Mouse (Mus musculus) embryo, embryonic 11.5 days (tissue): ENCODE measurements around the gene Atcay.
A peak's percentile ranks its signal among the peaks of the same experiment; 100 is the strongest.

Experiments used
- DNase-seq: peaks from one replicate; pipeline ENCODE4 v3.0.0-alpha.2; 2012; ENCODE audit warnings: low read depth, low spot score

The Atcay gene

GRCm38 (mm10) chr10:81230438-81231332 is at the start of gene Atcay:
Gene Atcay (minus strand): TSS chr10:81230833.
- no peak for DNase-seq

- DNase-seq = no peak
Observed at GRCm38 (mm10) chr10:81279496-81279895, 48.9 kb upstream of the Atcay start.

- no peak for DNase-seq
Observed at GRCm38 (mm10) chr10:81277676-81278075, 47.0 kb upstream of the Atcay start.

GRCm38 (mm10) chr10:81273842-81274241 is 43.2 kb upstream of the Atcay start:
- DNase-seq = no peak

DNA sequence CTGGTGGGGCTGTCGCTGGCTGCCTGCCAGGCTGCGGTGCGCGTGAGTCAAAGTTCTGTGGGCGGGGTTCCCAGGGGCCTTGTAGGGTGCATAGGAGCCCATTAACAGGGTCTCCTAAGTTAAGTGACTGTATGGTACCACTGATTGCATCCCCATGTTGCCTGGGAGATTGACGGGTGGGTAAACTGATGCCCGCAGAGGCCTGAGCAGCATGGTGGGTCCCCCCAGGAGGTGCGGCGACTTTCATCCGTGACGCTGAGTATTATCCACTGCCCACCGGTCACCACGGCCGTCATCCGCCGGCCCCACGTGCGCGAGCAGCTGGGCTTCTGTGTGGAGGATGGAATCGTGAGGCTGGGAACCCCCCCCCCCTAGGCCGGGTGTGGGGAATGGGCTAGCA is 41.7 kb upstream of the Atcay start:
- no peak for DNase-seq

DNA sequence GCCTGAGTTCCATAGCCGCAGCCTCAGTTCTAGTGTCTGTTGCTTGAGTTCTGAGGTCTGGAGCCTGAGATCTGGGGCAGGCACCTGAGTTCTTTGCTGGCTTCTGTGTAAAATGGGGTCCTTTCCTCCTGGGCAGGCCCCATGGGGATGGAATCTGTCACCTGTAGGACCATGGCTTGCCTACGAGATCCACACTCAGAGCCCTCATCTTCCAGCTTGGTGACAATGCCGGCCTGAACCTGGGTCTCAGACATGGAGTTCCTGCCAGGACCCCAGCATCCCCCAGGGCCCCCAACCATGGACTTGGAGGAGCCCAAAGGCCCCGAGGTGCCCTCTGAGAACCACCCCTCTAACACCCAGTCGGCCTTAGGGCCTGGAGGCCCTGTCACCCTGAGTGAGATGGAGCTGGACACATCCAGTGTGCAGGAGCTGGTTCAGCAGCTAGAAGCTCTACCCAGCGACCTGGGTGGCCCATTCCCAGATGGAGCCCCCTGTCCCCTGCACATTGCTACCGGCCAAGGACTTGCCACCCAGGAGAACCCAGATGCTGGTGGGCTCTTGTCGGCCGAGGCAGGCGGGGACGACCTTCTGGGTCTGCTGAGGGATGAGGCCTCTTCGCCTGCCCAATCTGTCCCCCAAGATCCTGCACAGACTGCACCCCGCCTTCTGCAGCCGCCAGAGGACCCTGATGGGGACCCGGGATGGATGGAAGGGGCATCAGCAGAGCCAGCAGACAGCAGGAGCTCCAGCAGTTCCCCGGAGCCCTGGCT is 38.2 kb upstream of the Atcay start:
- no peak for DNase-seq

DNA sequence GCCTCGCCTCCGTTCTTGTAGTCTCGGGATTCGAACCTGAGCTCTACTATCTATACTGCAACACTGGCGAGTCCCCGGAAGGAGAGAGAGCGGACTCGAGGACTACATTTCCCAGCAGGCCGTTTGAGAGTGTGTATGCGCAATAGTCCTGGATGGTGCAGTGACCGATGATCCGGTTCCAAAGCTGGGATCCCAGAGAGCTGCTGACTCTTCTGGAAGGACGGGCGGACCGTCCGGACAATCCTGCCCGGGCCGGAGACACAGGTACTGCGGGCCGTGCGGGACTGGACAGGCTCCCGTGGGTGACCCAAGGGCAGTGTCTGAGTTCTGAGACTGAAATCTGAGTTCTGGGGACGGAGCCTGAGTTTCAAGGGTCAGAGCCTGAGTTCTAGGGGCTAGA is 37.4 kb upstream of the Atcay start:
- DNase-seq = peak; percentile 66

DNA sequence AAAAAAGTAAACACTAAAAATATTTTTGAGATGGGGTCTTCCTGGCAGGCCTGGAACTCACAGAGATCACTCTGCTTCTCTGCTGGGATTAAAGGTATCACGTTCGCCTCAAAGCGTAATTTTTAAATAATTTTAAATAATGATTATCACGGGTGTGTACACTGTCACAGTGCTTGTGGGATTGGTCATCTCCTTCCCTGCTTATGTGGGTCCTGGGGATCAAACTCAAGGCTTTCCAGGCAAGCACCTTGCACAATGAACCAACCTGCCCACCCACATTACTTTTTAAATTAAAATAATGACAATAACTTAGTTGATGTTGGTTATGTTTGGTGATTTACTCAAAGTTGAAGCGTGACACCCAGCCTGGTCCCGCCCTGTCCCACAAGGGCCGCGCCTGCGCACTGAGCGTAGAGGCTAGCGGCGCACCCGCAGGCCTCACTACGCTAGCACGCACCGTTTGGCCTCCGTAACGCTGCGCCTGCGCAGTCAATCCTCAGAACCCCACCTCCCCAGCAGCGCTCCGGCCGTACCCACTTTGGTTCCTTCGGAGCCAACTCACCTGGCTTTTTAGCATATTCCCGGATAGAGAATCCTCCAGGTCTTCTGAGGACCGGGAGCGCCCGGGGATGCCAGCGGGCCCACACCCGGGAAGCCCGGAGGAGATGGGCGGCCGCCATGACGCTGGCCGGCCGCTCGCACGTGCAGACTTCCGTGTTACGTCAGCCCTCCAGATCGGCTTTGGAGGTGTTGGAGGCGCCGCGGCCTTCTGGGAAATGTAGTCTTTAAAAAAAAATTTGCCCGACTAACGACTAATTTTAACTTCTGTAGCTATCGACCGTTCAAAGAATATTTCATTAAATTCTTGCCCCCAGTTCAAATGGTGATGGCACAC is 35.8 kb upstream of the Atcay start, which contains the start of the genes Mrpl54 and Apba3:
Gene Mrpl54, minus strand, starts transcription at position 724 of the 895 bp plus-strand sequence.
Gene Apba3, plus strand, starts transcription at position 750 of the 895 bp plus-strand sequence.
- peak; percentile 93 for DNase-seq

DNA sequence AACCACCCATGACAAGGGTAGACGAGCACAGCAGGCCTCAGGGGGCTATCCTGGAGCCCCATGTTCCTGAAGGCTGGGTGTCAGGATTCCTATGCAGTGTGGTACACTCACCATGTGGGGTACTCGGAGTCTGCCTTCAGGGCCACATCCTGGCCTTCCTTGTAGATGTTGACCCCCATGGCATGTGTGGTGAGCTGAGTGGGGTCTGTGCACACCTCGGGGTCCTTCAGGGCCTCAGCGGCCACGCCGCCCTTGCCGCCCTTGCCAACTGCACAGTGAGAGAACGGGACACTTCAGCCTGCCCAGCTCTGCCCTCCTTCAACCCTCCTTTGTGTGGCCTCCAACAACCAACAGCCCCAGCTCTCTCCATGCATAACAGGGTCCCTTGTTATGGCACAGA is 34.9 kb upstream of the Atcay start:
- DNase-seq = no peak

DNA sequence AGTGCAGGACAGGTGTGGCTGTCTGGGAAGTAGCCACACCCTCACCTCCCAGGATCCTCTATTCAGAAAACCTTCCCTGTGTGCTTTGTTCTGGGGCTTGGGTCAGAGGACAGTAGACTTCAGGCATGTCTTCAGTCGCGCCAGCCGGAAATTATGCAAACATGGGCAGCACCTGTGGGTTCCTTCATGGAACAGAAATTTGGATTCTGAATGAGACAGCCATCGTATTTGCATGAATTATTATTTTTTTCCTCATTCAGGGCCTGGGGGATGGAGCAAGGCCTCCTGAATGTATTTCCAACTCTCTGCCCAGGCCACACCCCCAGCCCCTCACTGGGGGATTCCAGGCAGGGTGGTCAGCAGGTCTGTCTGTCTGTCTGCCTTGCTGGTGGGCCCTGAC is 30.4 kb upstream of the Atcay start:
- no peak for DNase-seq

DNA sequence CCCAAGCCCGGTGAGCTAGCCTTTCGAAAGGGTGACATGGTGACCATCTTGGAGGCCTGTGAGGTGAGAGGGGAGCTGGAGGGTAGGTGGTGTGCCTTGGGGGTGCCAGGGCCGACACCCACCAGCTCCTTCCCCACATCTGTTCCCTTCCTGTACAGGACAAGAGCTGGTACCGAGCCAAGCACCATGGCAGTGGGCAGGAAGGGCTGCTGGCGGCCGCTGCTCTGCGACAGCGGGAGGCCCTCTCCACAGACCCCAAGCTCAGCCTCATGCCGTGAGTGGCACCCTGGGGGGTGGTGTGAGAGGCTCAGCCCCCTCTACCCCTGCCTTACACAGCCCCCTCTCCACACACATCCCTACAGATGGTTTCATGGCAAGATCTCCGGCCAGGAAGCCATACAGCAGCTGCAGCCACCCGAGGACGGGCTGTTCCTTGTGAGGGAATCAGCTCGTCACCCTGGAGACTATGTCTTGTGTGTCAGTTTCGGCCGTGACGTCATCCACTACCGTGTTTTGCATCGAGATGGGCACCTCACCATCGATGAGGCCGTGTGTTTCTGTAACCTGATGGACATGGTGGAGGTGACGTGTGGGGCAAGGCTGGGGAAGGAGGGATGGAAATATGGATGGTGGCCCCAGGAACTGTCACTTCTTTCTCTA is 28.7 kb upstream of the Atcay start:
- DNase-seq = no peak

DNA sequence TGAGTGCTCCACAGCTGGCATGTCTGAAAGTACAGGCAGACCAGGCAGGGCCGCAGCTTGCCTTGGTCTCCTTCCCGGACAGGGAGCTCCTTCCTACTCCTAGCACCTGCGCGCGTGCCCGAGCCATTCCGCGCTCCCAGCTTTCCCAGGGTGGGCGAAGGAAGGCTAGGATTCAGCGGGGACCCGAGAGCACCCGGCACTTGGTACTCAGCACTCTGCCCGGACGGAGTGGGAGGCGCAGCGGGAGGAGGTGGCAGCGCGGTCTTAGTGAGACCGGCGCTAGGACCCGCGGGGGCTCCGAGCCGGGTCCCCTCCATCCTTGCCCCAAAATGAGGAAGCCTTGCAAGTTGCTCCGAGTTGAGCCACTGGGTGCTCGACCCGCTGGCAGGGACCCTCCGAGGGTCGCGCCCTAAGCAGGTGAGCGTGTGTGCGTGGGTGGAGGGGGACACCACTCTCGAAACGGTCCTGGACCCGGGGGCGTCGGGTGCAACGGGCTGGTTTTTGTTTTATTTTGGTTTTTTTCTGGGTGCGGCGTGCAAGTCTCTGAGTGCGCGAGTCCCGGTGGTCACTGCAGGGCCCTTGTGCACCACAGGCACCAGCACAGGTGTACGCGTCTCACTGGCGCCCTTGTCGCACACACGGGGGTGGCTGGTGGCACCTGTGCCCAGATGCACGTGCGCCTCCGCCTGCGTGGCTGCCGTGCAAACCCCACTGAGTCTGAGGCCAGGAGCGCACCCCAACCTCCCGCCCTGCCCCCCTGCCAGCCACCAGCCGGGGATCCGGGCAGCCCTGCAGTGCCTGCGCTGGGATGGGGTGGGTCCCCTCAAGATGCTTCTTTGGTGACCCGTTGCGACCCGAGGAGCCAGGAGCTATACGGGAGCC is 26.8 kb upstream of the Atcay start:
- DNase-seq = no peak

GRCm38 (mm10) chr10:81254886-81255285 is 24.3 kb upstream of the Atcay start:
- no peak for DNase-seq

DNA sequence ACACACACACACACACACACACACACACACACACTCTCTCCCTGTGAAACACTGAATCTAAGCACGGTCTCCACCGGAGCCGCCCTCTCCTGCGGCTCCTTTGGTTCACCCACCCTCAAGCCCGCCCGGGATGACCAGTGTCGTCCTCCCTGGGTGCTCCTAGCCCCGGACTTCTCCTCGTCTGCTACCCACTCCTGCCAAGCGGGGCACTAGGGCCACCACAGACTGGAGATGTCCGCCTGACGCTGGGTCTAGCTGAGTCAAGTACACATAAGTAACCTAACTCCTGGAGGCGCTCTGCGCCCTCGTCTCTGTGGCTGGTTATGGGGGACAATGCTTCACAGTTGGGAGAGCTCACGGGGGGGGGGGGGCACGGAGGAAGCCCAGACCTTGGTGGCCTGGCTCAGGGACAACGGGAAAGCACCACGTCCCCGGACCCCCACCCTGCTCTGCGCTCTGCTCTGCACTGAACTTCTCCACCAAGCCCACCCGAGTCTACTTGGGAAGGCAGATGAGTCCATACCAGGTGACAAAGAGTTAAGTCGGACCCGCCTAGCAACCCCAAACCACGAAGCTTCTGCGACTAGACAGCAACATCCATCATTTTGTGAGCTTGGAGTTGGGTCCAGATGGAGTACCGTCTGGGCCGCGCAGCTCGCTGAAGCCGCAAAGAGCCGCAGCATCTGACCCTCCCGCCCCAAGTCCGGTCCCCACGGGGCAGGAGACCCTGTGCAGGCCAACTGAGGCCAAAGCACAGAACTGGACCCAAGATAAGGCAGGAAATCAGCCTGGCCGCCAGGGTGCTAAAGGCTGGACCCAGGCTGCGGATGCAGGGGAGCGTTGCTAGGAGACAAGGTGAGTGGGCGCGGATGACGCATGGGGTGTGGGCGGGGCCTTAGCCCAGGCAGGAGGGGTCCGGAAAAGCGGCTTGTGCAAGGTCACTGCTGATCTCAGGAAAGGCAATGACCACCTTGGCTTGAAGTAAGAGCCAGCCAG is 22.1 kb upstream of the Atcay start, which contains the start of gene Matk:
Gene Matk, plus strand, starts transcription at position 512 of the 996 bp plus-strand sequence.
- DNase-seq = no peak

GRCm38 (mm10) chr10:81249442-81249841 is 18.8 kb upstream of the Atcay start:
- DNase-seq = no peak

GRCm38 (mm10) chr10:81247804-81248203 is 17.2 kb upstream of the Atcay start:
- no peak for DNase-seq

DNA sequence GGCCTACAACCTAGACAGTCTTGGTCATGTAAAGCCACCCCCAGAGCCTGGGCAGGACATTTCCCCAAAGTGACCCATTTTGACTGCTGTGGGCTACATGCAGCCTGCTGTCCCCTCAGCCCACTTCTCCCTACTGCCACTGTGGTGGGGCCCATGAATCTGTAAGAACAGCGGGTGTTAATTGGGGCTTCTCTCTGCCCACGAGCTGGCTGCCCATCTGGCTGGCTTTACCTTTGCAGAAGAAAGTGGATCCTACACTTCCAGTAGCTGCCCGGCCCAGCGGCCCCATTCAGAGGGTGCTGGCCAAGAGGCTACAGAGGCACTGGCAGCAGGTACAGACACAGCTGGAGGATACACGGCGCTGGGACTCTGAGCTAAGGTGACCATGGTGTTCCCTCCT is 14.5 kb upstream of the Atcay start:
- no peak for DNase-seq

GRCm38 (mm10) chr10:81244595-81244994 is 14.0 kb upstream of the Atcay start:
- DNase-seq = no peak

DNA sequence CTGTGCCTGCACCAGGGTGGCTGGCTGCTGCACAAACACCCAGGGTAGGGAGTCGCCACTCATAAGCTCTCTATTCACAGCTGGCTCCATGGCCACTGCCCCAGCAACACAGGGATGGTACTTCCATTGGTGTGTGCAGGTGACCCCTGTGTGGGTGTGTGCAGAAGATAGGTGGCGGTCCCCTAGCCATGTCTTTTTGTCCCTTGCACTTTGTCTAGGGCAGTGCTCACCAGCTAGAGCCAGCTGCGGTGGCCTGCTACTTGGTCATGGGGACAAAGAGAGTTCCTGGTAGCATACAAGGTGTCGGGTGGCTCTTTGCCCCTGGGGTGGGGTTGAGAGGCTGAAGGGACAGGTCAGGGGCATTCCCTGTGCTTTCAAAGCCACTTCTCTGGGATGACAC is 13.5 kb upstream of the Atcay start:
- no peak for DNase-seq
